Mouse (Mus musculus) liver, embryonic 11.5 days (tissue): ENCODE data around the gene Tmed2. TPM values are rescaled to one million over a fixed set of nuclear protein-coding genes. Genes with fewer than 3 reads are reported as not detected.
"Not testable (repeated sequence)": the region's sequence is repeated elsewhere in the genome, so short reads cannot be mapped to it uniquely, and the experiment has no call there.

Experiments used
- ATAC-seq: fragments of 200-750 bp; cut with Nextera tagmentation; replicated peaks from 2 replicates; pipeline ENCODE4 v1.8.0; 2017; ENCODE audit warnings: moderate number of reproducible peaks, mild to moderate bottlenecking, moderate TSS enrichment, moderate library complexity; ENCODE audit not compliant: low FRiP score
- DNase-seq: peaks from one replicate; pipeline ENCODE4 v3.0.0-alpha.2; 2017; ENCODE audit warnings: low spot score
- H3K27ac ChIP-seq: fragments of 300-500 bp; sonication (generic); 2 replicates; pipeline ENCODE4 v1.5.1; 2014; ENCODE audit warnings: mild to moderate bottlenecking, low read depth, low read length, control low read depth
- H3K27me3 ChIP-seq: fragments of 300-500 bp; sonication (generic); replicated peaks from 2 replicates; pipeline ENCODE4 v1.6.1; 2014; ENCODE audit warnings: low read length, mixed read lengths; ENCODE audit not compliant: control insufficient read depth, insufficient read depth
- H3K36me3 ChIP-seq: fragments of 300-500 bp; sonication (generic); 2 replicates; pipeline ENCODE4 v1.6.1; 2014; ENCODE audit warnings: mild to moderate bottlenecking, low read length, moderate library complexity, mixed read lengths; ENCODE audit not compliant: control insufficient read depth, insufficient read depth
- H3K4me1 ChIP-seq: fragments of 300-500 bp; sonication (generic); replicated peaks from 2 replicates; pipeline ENCODE4 v1.6.1; 2014; ENCODE audit warnings: low read length, mixed read lengths; ENCODE audit not compliant: control insufficient read depth, insufficient read depth
- H3K4me2 ChIP-seq: fragments of 300-500 bp; sonication (generic); 2 replicates; pipeline ENCODE4 v1.6.1; 2014; ENCODE audit warnings: mild to moderate bottlenecking, control low read depth, moderate library complexity
- H3K4me3 ChIP-seq: fragments of 300-500 bp; sonication (generic); 2 replicates; pipeline ENCODE4 v1.5.1; 2014; ENCODE audit warnings: low read depth, low read length, control low read depth
- H3K9ac ChIP-seq: fragments of 300-500 bp; sonication (generic); 2 replicates; pipeline ENCODE4 v1.6.1; 2014; ENCODE audit warnings: low read depth, low read length, control low read depth
- H3K9me3 ChIP-seq: fragments of 300-500 bp; sonication (generic); 2 replicates; pipeline ENCODE4 v1.6.1; 2016; ENCODE audit warnings: low read length, inconsistent platforms, mixed read lengths; ENCODE audit not compliant: control insufficient read depth
- WGBS: fragments of 180-500 bp; shearing (Covaris S2); extraction: QIAGEN DNeasy Blood & Tissue Kit; methylation state at CpG from one replicate; pipeline ENCODE4 v1.1.7; 2014; 5-methylcytosine and 5-hydroxymethylcytosine counted together
- polyA plus RNA-seq: library from polyadenylated mRNA; unstranded; fragments of >200 nt; fragmentation: Nextera tagmentation; extraction: Ambion mirVana; gene quantifications from 2 replicates; pipeline ENCODE4 v1.2.1, GENCODE M21; 2014

Tmed2 gene
- polyA plus RNA-seq, 1 experiment from 2014 or later: 521 TPM

- not testable (repeated sequence) for H3K9me3 ChIP-seq, H3K4me2 ChIP-seq, H3K36me3 ChIP-seq, H3K9ac ChIP-seq, H3K27ac ChIP-seq, ATAC-seq, H3K27me3 ChIP-seq, H3K4me3 ChIP-seq, DNase-seq
- peaks cover 20% of the 10 kb centered on the region for H3K4me1 ChIP-seq
- WGBS: 76% methylated on average over 2 of the region's 4 CpGs
Measured at GRCm38 (mm10) chr5:124500037-124500436, 40.5 kb upstream of the Tmed2 start.

- Histone ChIP-seq H3K9ac (no peak overlapping the region), H3K4me3 (no peak overlapping the region), H3K36me3 (peaks cover 5% of the 10 kb centered on the region), H3K4me2 (no peak overlapping the region), H3K9me3 (no peaks in the 10 kb centered on the region), H3K4me1 (peaks cover 20% of the 10 kb centered on the region), H3K27ac (no peak overlapping the region), H3K27me3 (no peaks in the 10 kb centered on the region)
- ATAC-seq: no peak
- WGBS: 86% methylated on average over 3 of the region's 3 CpGs
- no peak for DNase-seq
Measured at GRCm38 (mm10) chr5:124500573-124500972, 39.9 kb upstream of the Tmed2 start.

GRCm38 (mm10) chr5:124501541-124501940 is 39.0 kb upstream of the Tmed2 start:
- no peak overlapping the region for H3K4me2 ChIP-seq
- ATAC-seq (no peak), DNase-seq (no peak)
- H3K4me3 ChIP-seq: no peak overlapping the region
- no peak overlapping the region for H3K27ac ChIP-seq
- H3K9me3 ChIP-seq: no peaks in the 10 kb centered on the region
- H3K4me1 ChIP-seq: peaks cover 20% of the 10 kb centered on the region
- 83% methylated on average over 10 of the region's 10 CpGs for WGBS
- no peak overlapping the region for H3K9ac ChIP-seq
- H3K27me3 ChIP-seq: no peaks in the 10 kb centered on the region
- peaks cover 5% of the 10 kb centered on the region for H3K36me3 ChIP-seq

- ATAC-seq: no peak
- Histone ChIP-seq H3K9ac (no peak overlapping the region), H3K4me1 (peaks cover 7% of the 10 kb centered on the region), H3K4me3 (no peak overlapping the region), H3K27ac (no peak overlapping the region), H3K27me3 (no peaks in the 10 kb centered on the region), H3K4me2 (no peak overlapping the region), H3K36me3 (peaks cover 5% of the 10 kb centered on the region), H3K9me3 (no peaks in the 10 kb centered on the region)
- no peak for DNase-seq
- 60% methylated on average over 14 of the region's 14 CpGs for WGBS
Measured at GRCm38 (mm10) chr5:124503742-124504141, 36.8 kb upstream of the Tmed2 start.

- Histone ChIP-seq H3K4me2 (no peak overlapping the region), H3K27me3 (no peaks in the 10 kb centered on the region), H3K4me1 (no peaks in the 10 kb centered on the region), H3K27ac (no peak overlapping the region), H3K9me3 (no peaks in the 10 kb centered on the region), H3K9ac (no peak overlapping the region), H3K4me3 (no peak overlapping the region), H3K36me3 (peaks cover 7% of the 10 kb centered on the region; the same call in 1 of the 2 replicates)
- ATAC-seq (no peak), DNase-seq (no peak)
- 90% methylated on average over 4 of the region's 4 CpGs for whole genome bisulfite sequencing
Measured at GRCm38 (mm10) chr5:124505235-124505634, 35.3 kb upstream of the Tmed2 start.

- no peak for ATAC-seq
- Histone ChIP-seq H3K4me2 (no peak overlapping the region), H3K4me1 (no peaks in the 10 kb centered on the region), H3K27me3 (no peaks in the 10 kb centered on the region), H3K9me3 (no peaks in the 10 kb centered on the region), H3K9ac (no peak overlapping the region), H3K27ac (no peak overlapping the region), H3K36me3 (0 out of 2 replicates have a peak, but pooled peaks cover 2% of the 10 kb centered on the region), H3K4me3 (no peak overlapping the region)
- 50% methylated on average over 10 of the region's 10 CpGs for WGBS
- DNase-seq: no peak
Measured at GRCm38 (mm10) chr5:124506731-124507359, 33.6 kb upstream of the Tmed2 start.

GRCm38 (mm10) chr5:124509200-124509599 is 31.3 kb upstream of the Tmed2 start:
- no peaks in the 10 kb centered on the region for H3K27me3 ChIP-seq
- no peaks in the 10 kb centered on the region for H3K9me3 ChIP-seq
- H3K4me3 ChIP-seq: no peak overlapping the region
- no peak overlapping the region for H3K9ac ChIP-seq
- peaks cover 5% of the 10 kb centered on the region for H3K36me3 ChIP-seq
- WGBS: 85% methylated on average over 6 of the region's 6 CpGs
- H3K4me2 ChIP-seq: no peak overlapping the region
- H3K27ac ChIP-seq: no peak overlapping the region
- H3K4me1 ChIP-seq: no peaks in the 10 kb centered on the region
- ATAC-seq (no peak), DNase-seq (no peak)

- Histone ChIP-seq H3K4me1 (no peaks in the 10 kb centered on the region), H3K4me2 (no peak overlapping the region), H3K27me3 (no peaks in the 10 kb centered on the region), H3K9ac (no peak overlapping the region), H3K36me3 (peaks cover 6% of the 10 kb centered on the region), H3K27ac (no peak overlapping the region), H3K4me3 (no peak overlapping the region), H3K9me3 (no peaks in the 10 kb centered on the region)
- no peak for DNase-seq
- no peak for ATAC-seq
- WGBS: 64% methylated on average over 12 of the region's 12 CpGs
Measured at GRCm38 (mm10) chr5:124509742-124510237, 30.7 kb upstream of the Tmed2 start.

- peaks cover 6% of the 10 kb centered on the region for H3K36me3 ChIP-seq
- no peak overlapping the region for H3K9ac ChIP-seq
- H3K27ac ChIP-seq: no peak overlapping the region
- 84% methylated on average over 10 of the region's 10 CpGs for WGBS
- no peak overlapping the region for H3K4me3 ChIP-seq
- no peaks in the 10 kb centered on the region for H3K9me3 ChIP-seq
- H3K27me3 ChIP-seq: no peaks in the 10 kb centered on the region
- no peak for DNase-seq
- no peak overlapping the region for H3K4me2 ChIP-seq
- ATAC-seq: no peak
- no peaks in the 10 kb centered on the region for H3K4me1 ChIP-seq
Measured at GRCm38 (mm10) chr5:124510536-124511050, 29.9 kb upstream of the Tmed2 start.
